Mouse (Mus musculus) intestine, embryonic 15.5 days (tissue): ENCODE data around the gene Mroh2b. TPM values are rescaled to one million over a fixed set of nuclear protein-coding genes. Genes with fewer than 3 reads are reported as not detected.
A peak's percentile ranks its signal among the peaks of the same experiment; 100 is the strongest.

ENCODE experiments used
- ATAC-seq: fragments of 200-750 bp; cut with Nextera tagmentation; 2 replicates; pipeline ENCODE4 v1.8.0; 2017; ENCODE audit warnings: moderate TSS enrichment, moderate library complexity
- H3K27ac ChIP-seq: fragments of 300-500 bp; sonication (generic); 2 replicates; pipeline ENCODE4 v1.5.1; 2015; ENCODE audit warnings: mild to moderate bottlenecking, inconsistent platforms
- H3K27me3 ChIP-seq: fragments of 300-500 bp; sonication (generic); replicated peaks from 2 replicates; pipeline ENCODE4 v1.6.1; 2015; ENCODE audit warnings: inconsistent platforms
- H3K36me3 ChIP-seq: fragments of 300-500 bp; sonication (generic); 2 replicates; pipeline ENCODE4 v1.6.1; 2015; ENCODE audit warnings: inconsistent platforms
- H3K4me1 ChIP-seq: fragments of 300-500 bp; sonication (generic); replicated peaks from 2 replicates; pipeline ENCODE4 v1.6.1; 2015; ENCODE audit warnings: inconsistent platforms
- H3K4me2 ChIP-seq: fragments of 300-500 bp; sonication (generic); replicated peaks from 2 replicates; pipeline ENCODE4 v1.6.1; 2015; ENCODE audit warnings: mild to moderate bottlenecking, inconsistent platforms
- H3K4me3 ChIP-seq: fragments of 300-500 bp; sonication (generic); replicated peaks from 2 replicates; pipeline ENCODE4 v1.5.1; 2015; ENCODE audit warnings: inconsistent platforms
- H3K9ac ChIP-seq: fragments of 300-500 bp; sonication (generic); 2 replicates; pipeline ENCODE4 v1.6.1; 2015; ENCODE audit warnings: inconsistent platforms
- H3K9me3 ChIP-seq: fragments of 300-500 bp; sonication (generic); 2 replicates; pipeline ENCODE4 v1.6.1; 2016; ENCODE audit warnings: inconsistent platforms
- WGBS: fragments of 180-500 bp; shearing (Covaris S2); methylation state at CpG from one replicate; pipeline ENCODE4 v1.1.7; 2015; 5-methylcytosine and 5-hydroxymethylcytosine counted together
- polyA plus RNA-seq: library from polyadenylated mRNA; unstranded; fragments of >200 nt; fragmentation: Nextera tagmentation; extraction: Ambion mirVana; gene quantifications from 2 replicates; pipeline ENCODE4 v1.2.1, GENCODE M21; 2015

The Mroh2b gene
- not detected in 2 replicates for polyA plus RNA-seq

GRCm38 (mm10) chr15:4898437-4898836 is at the start of gene Mroh2b:
Mroh2b (plus strand) TSS chr15:4898737.
- Histone ChIP-seq H3K9me3 (no peaks in the 10 kb centered on the region), H3K27me3 (no peaks in the 10 kb centered on the region), H3K4me3 (no peak within 1 kb of the TSS), H3K27ac (no peak within 1 kb of the TSS), H3K4me2 (no peak within 1 kb of the TSS), H3K36me3 (no peaks in the 10 kb centered on the region), H3K9ac (no peak within 1 kb of the TSS), H3K4me1 (no peaks in the 10 kb centered on the region)
- ATAC-seq, result no peak
- WGBS, result 89% methylated on average over 1 of the region's 1 CpGs

GRCm38 (mm10) chr15:4850015-4850414 is 48.5 kb upstream of the Mroh2b start:
- Histone ChIP-seq H3K27ac (no peak overlapping the region), H3K27me3 (no peaks in the 10 kb centered on the region), H3K4me1 (no peaks in the 10 kb centered on the region), H3K9ac (no peak overlapping the region), H3K4me3 (no peak overlapping the region), H3K4me2 (no peak overlapping the region), H3K36me3 (no peaks in the 10 kb centered on the region), H3K9me3 (no peaks in the 10 kb centered on the region)
- ATAC-seq, result no peak
- WGBS, result 70% methylated on average over 1 of the region's 1 CpGs

- no peak for ATAC-seq
- H3K27ac ChIP-seq, result no peak overlapping the region
- no peak overlapping the region for H3K4me3 ChIP-seq
- WGBS, result 55% methylated on average over 3 of the region's 3 CpGs
- no peak overlapping the region for H3K9ac ChIP-seq
- H3K27me3 ChIP-seq, result no peaks in the 10 kb centered on the region
- no peaks in the 10 kb centered on the region for H3K36me3 ChIP-seq
- H3K4me1 ChIP-seq, result no peaks in the 10 kb centered on the region
- H3K4me2 ChIP-seq, result no peak overlapping the region
- H3K9me3 ChIP-seq, result no peaks in the 10 kb centered on the region
These were observed 3.6 kb upstream of the Mroh2b start for GRCm38 (mm10) chr15:4894962-4895361.

- H3K9me3 ChIP-seq, result no peaks in the 10 kb centered on the region
- no peak overlapping the region for H3K4me2 ChIP-seq
- H3K27me3 ChIP-seq, result no peaks in the 10 kb centered on the region
- H3K27ac ChIP-seq, result no peak overlapping the region
- H3K4me3 ChIP-seq, result no peak overlapping the region
- H3K9ac ChIP-seq, result no peak overlapping the region
- ATAC-seq, result no peak
- WGBS, result 89% methylated on average over 8 of the region's 8 CpGs
- H3K36me3 ChIP-seq, result no peaks in the 10 kb centered on the region
- no peaks in the 10 kb centered on the region for H3K4me1 ChIP-seq
These were observed 36.2 kb downstream of the Mroh2b start for GRCm38 (mm10) chr15:4934731-4935130.

GRCm38 (mm10) chr15:4973355-4973754 is 74.8 kb downstream of the Mroh2b start:
- no peak overlapping the region for H3K4me2 ChIP-seq
- WGBS, result 69% methylated on average over 1 of the region's 1 CpGs
- no peaks in the 10 kb centered on the region for H3K9me3 ChIP-seq
- no peak overlapping the region for H3K9ac ChIP-seq
- H3K36me3 ChIP-seq, result no peaks in the 10 kb centered on the region
- no peak overlapping the region for H3K27ac ChIP-seq
- H3K4me3 ChIP-seq, result no peak overlapping the region
- no peaks in the 10 kb centered on the region for H3K27me3 ChIP-seq
- no peak for ATAC-seq
- no peaks in the 10 kb centered on the region for H3K4me1 ChIP-seq

- H3K9me3 ChIP-seq, result no peaks in the 10 kb centered on the region
- no peaks in the 10 kb centered on the region for H3K36me3 ChIP-seq
- no peak overlapping the region for H3K4me3 ChIP-seq
- no peaks in the 10 kb centered on the region for H3K27me3 ChIP-seq
- no peak overlapping the region for H3K27ac ChIP-seq
- WGBS, result 50% methylated on average over 2 of the region's 2 CpGs
- ATAC-seq, result no peak
- H3K4me2 ChIP-seq, result no peak overlapping the region
- no peak overlapping the region for H3K9ac ChIP-seq
- no peaks in the 10 kb centered on the region for H3K4me1 ChIP-seq
These were observed 104.4 kb downstream of the Mroh2b start for GRCm38 (mm10) chr15:5002903-5003302.

- no peak for ATAC-seq
- no peaks in the 10 kb centered on the region for H3K27me3 ChIP-seq
- no peaks in the 10 kb centered on the region for H3K4me1 ChIP-seq
- H3K36me3 ChIP-seq, result no peaks in the 10 kb centered on the region
- WGBS, result 74% methylated on average over 6 of the region's 6 CpGs
- no peaks in the 10 kb centered on the region for H3K9me3 ChIP-seq
- no peak overlapping the region for H3K9ac ChIP-seq
- H3K4me3 ChIP-seq, result no peak overlapping the region
- H3K4me2 ChIP-seq, result no peak overlapping the region
- H3K27ac ChIP-seq, result no peak overlapping the region
These were observed 105.1 kb downstream of the Mroh2b start for GRCm38 (mm10) chr15:5003503-5004196.

GRCm38 (mm10) chr15:5009644-5010107 is 111.1 kb downstream of the Mroh2b start:
- Histone ChIP-seq H3K4me1 (no peaks in the 10 kb centered on the region), H3K27ac (no peak overlapping the region), H3K9me3 (no peaks in the 10 kb centered on the region), H3K27me3 (no peaks in the 10 kb centered on the region), H3K9ac (no peak overlapping the region), H3K36me3 (no peaks in the 10 kb centered on the region), H3K4me3 (no peak overlapping the region), H3K4me2 (no peak overlapping the region)
- 58% methylated on average over 11 of the region's 11 CpGs for WGBS
- peak; percentile 75; the same call in 1 of the 2 replicates for ATAC-seq

Other genes starting within 250 kb of the Mroh2b start
- 0.09 and 0.11 TPM in 2 replicates for gene C6, start 171.6 kb upstream of the Mroh2b start, polyA plus RNA-seq
- gene C7, start 165.0 kb downstream of the Mroh2b start, polyA plus RNA-seq, result 0.11 and 0.14 TPM in 2 replicates
- 1.7 and 1.8 TPM in 2 replicates for gene Card6, start 209.8 kb downstream of the Mroh2b start, polyA plus RNA-seq
- gene Rpl37, start 217.9 kb downstream of the Mroh2b start, polyA plus RNA-seq, result 531 and 618 TPM in 2 replicates
- gene Prkaa1, start 245.1 kb downstream of the Mroh2b start, polyA plus RNA-seq, result 22.9 and 25.9 TPM in 2 replicates